Mouse (Mus musculus) spleen, adult 18-20 months (tissue): ENCODE data around the gene Rpl26.
"Not testable (repeated sequence)": the region's sequence is repeated elsewhere in the genome, so short reads cannot be mapped to it uniquely, and the experiment has no call there.

ENCODE experiments used
- DNase-seq, 2 experiments: peaks; one replicate each; pipeline ENCODE4 v3.0.0; 2022; ENCODE audit warnings: mixed read lengths in 2 of 2

Rpl26 gene

DNA sequence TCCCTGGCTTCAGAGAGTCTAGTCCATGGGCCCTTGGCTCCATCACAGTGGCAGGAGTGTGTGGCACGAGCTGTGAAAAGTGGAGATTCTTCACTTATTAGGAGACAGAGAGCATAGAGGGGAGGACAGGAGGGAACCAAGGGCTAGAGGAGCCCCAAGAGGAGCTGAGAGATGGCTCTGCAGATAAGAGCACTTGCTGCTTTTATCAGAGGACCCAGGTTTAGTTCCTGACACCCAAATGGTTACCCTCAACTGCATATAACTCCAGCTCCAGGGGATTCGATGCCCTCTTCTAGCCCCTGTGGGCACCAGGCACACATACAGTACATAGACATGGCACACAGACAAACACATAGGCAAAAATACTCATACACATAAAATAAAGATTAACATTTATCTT, 23.4 kb downstream of the Rpl26 start:
- DNase-seq: no peak

DNA sequence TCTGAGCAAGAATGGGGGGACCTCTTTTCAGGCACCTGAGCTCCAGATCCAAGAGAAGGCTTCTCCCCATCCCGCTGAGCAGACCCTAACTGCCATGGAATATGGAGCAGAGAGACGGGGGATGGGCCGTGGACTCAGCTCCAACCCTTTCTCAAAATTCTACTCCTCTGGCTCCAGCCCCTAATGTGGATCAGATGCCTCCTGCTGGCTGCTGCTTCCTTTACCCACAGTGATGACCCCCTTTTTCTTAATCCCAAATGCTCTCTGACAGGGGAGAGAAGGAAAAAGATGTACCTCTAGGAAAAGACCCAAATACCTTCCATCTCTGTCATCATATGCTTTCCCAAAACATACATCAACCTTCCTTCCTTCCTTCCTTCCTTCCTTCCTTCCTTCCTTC, 25.6 kb downstream of the Rpl26 start, which contains the start of gene Odf4:
Gene Odf4, minus strand, starts transcription at position 101 of the 400 bp plus-strand sequence.
- no peak for DNase-seq

DNA sequence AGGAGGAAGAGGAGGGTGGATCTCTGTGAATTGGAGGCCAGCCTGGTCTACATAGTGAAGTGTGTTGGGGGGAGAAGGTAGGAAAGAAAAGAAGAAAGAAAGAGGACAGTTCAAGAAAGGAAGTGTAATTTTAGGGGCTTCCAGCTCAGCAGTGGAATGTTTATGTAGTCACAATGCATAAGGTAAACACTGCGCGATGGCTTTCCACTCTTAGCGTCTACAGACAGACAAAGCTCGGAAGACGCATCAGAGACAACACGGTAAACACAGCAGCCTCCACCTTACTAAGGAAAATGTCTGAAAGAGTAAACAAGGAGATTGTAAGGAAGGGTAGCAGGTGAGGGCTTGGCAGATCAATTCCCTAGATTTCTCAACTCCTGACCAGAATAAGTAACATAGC, 28.6 kb downstream of the Rpl26 start:
- DNase-seq: no peak

GRCm38 (mm10) chr11:68933885-68934507, 32.6 kb downstream of the Rpl26 start:
- DNase-seq: no peak

- not testable (repeated sequence) for DNase-seq
These were observed 35.6 kb downstream of the Rpl26 start for GRCm38 (mm10) chr11:68936951-68937350.

- peak; percentile 66 for DNase-seq
These were observed 38.3 kb downstream of the Rpl26 start for GRCm38 (mm10) chr11:68939451-68940304.

GRCm38 (mm10) chr11:68940516-68940915, 39.1 kb downstream of the Rpl26 start:
- DNase-seq: no peak

GRCm38 (mm10) chr11:68942731-68943130, 41.3 kb downstream of the Rpl26 start:
- DNase-seq: no peak

- DNase-seq: no peak
These were observed 43.9 kb downstream of the Rpl26 start for GRCm38 (mm10) chr11:68945245-68945644.

DNA sequence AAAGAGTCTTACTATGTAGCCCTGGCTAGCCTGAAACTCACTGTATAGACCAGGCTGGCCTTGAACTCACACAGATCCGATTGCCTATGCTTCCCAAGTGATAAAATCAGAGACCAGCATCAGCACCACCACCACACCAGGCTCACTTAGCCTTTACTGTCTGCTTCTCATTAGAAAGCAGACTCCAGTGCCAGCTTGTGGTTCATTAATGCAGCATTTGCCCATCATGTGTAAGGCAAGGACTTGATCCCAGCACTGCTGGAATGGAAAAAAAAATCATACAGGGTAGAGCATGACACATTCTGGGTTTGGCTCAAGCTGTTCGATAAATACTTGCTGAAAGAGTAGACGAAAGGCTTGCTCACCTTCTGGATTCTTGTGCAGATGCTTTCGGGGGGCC, 44.6 kb downstream of the Rpl26 start:
- DNase-seq: no peak

GRCm38 (mm10) chr11:68946806-68947440, 45.5 kb downstream of the Rpl26 start:
- DNase-seq: no peak

DNA sequence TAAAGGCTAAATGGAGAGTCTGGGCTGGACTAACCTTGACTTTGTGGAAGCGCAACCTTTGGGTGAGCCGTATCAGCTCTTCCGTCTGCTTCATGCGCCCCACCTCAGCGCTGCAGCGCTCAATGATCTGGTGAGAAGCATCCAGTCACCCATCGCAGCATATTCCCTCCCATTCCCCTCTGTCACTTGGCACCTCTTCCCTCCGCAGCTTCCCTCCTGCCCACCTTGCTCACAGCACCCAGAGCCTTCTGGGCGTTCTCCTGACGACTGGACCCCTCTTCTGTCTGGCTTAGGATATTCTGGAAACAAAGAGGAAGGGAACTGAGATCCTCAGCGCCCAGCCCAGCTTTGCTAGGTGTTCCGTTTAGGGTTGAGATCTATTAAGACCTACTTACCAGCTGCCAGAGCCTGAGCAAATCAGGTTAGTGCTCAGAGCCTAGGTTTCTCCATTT, 46.2 kb downstream of the Rpl26 start:
- no peak for DNase-seq

- no peak for DNase-seq
These were observed 52.5 kb downstream of the Rpl26 start for GRCm38 (mm10) chr11:68953903-68954302.

- DNase-seq: no peak
These were observed 53.0 kb downstream of the Rpl26 start for GRCm38 (mm10) chr11:68954408-68954807.

DNA sequence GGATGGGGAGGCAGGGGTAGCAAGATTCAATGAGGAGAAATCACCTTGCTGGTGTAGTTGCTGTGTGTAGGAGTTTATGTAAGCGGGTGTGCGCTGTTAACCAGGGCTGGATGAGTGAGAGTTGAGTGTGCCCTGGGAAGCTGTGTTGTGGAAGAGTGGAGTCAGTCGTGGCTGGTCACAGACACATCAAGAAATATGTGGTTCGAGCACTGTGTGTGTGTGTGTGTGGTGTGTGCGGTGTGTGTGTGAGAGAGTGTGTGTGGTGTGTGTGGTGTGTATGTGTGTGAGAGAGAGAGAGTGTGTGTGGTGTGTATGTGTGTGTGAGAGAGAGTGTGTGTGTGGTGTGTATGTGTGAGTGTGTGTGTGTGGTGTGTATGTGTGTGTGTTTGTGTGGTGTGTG, 54.1 kb downstream of the Rpl26 start:
- DNase-seq: no peak

DNA sequence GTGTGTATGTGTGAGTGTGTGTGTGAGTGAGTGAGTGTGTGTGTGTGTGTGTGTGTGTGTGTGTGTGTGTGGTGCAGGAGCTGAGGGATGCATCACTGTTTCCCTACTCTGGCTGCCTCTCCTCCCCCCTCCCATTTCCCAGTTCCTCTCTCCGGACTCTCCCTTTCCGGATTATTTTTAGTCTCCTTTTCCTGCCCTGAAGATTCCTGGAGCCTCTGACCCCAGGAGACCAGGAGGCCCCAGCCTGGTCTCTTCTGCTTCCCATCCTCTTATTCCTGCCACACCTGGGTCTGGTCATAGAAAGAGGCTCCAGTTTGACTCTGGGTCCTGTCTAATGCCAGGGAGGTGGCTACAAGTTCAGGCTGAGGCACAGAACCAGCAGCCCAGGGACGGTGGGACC, 54.7 kb downstream of the Rpl26 start:
- no peak for DNase-seq
